Mouse (Mus musculus): ENCODE measurements around the gene Pfkm. TPM values are rescaled to one million over a fixed set of nuclear protein-coding genes. Genes with fewer than 3 reads are reported as not detected.

Gene Pfkm
- polyA plus RNA-seq, 1 experiment from 2014 or later: 36.3 TPM

DNA sequence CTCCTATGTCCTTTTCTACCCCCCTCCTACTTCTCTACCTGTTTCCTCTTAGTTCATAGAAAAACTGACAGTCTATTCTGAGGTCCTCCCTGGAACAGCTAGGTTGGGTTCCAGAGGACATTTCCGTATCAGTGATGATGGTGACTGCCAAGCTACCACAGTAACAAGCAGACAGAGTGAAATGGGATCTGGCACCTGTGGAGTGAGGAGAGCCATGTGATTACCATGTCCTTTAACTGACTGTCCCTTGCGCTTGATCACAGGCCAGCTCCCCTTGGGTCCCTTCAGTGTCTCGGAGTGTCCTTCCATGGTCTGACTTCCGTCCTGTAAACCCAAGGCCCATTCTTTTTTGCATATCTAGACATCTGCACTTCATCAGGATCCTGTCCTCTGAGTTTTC is 38.6 kb downstream of the Pfkm start:
- Histone ChIP-seq H3K36me3 (ENCODE audit: control insufficient read depth, insufficient read depth, low read length) (peaks cover 6% of the 10 kb centered on the region; the same call in 1 of the 2 replicates), H3K4me2 (no peak overlapping the region), H3K4me1 (ENCODE audit: control insufficient read depth, insufficient read depth, low read length) (no peaks in the 10 kb centered on the region), H3K9me3 (ENCODE audit: control insufficient read depth, low read length) (no peaks in the 10 kb centered on the region), H3K9ac (ENCODE audit: low read length) (no peak overlapping the region), H3K27me3 (ENCODE audit: control insufficient read depth, insufficient read depth, low read length) (no peaks in the 10 kb centered on the region), H3K4me3 (ENCODE audit: low read depth, low read length) (no peak overlapping the region), H3K27ac (ENCODE audit: low read depth, low read length) (no peak overlapping the region)
- no peak for DNase-seq (ENCODE audit: low spot score, missing footprints)
- no peak for ATAC-seq (ENCODE audit: low FRiP score)
- WGBS: 92% methylated on average over 4 of the region's 4 CpGs

DNA sequence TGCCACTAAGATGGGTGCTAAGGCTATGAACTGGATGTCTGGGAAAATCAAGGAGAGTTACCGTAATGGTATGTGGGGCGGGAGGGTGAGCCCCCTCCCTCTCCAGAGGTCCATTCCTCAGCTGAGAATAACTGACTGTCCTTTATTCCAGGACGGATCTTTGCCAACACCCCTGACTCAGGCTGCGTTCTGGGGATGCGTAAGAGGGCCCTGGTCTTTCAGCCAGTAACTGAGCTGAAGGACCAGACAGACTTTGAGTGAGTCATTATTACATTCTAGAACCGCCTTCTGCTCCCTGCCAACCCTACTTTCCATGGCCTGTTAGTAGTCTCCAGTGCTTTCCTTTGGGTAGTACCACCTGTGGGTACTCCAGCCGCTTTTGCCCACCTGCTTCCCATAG is 39.1 kb downstream of the Pfkm start:
- Histone ChIP-seq H3K36me3 (ENCODE audit: control insufficient read depth, insufficient read depth, low read length) (peaks cover 6% of the 10 kb centered on the region), H3K4me3 (ENCODE audit: low read depth, low read length) (no peak overlapping the region), H3K4me2 (no peak overlapping the region), H3K27ac (ENCODE audit: low read depth, low read length) (no peak overlapping the region), H3K9ac (ENCODE audit: low read length) (no peak overlapping the region), H3K4me1 (ENCODE audit: control insufficient read depth, insufficient read depth, low read length) (no peaks in the 10 kb centered on the region), H3K9me3 (ENCODE audit: control insufficient read depth, low read length) (no peaks in the 10 kb centered on the region), H3K27me3 (ENCODE audit: control insufficient read depth, insufficient read depth, low read length) (no peaks in the 10 kb centered on the region)
- WGBS: 90% methylated on average over 7 of the region's 7 CpGs
- ATAC-seq (ENCODE audit: low FRiP score) (no peak), DNase-seq (ENCODE audit: low spot score, missing footprints) (no peak)

DNA sequence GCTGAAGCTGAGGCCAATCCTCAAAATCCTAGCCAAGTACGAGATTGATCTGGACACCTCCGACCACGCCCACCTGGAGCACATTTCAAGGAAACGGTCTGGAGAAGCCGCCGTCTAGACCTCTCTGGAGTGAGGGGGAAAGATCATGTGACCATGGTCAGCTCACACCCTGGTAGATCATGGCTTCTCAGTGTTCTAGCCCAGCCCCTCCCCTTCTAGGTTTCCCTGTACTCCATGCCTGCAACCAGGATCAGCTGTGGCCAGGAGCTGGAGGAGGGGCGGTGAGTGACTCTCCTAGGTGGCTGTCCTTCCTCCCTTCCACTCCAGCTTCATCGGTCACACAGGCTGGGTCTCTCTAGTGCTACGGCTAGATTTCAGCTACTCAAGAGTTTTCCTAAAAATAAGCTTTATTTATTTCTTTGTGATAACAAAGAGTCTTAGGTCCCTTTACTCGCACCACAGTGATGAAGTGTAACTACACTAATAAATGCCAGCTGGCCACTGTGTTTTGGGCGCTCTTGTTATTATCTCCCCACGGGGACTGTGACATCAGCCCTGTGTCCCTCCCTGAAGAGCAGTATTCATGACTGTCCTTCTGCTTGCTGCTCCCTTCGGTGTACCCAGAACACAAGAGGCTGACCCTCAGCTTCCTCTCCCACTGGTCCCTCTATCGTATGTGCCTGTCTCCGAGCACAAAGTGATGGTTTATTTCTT is 39.7 kb downstream of the Pfkm start:
- H3K36me3 ChIP-seq (ENCODE audit: control insufficient read depth, insufficient read depth, low read length): peaks cover 6% of the 10 kb centered on the region
- 88% methylated on average over 15 of the region's 15 CpGs for WGBS

DNA sequence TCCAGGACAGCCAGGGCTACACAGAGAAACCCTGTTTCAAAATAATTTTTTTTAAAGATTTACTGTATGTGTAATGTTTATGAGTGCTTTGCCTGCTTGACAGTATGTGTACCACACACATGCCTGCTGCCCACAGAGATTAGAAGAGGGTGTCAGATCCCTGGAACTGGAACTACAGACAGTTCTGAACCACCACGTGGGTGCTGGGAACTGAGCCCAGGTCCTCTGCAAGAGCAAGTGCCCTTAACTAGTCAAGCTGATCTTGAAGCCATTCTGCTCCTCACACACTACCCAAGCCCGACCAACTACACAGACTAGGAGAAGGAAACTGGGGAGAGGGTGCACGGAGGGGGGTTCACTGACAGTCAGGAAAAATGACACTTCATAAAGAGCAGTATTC is 41.1 kb downstream of the Pfkm start:
- Histone ChIP-seq H3K27ac (ENCODE audit: low read depth, low read length) (no peak overlapping the region), H3K4me3 (ENCODE audit: low read depth, low read length) (no peak overlapping the region), H3K4me1 (ENCODE audit: control insufficient read depth, insufficient read depth, low read length) (no peaks in the 10 kb centered on the region), H3K9me3 (ENCODE audit: control insufficient read depth, low read length) (no peaks in the 10 kb centered on the region), H3K36me3 (ENCODE audit: control insufficient read depth, insufficient read depth, low read length) (peaks cover 6% of the 10 kb centered on the region), H3K9ac (ENCODE audit: low read length) (no peak overlapping the region), H3K27me3 (ENCODE audit: control insufficient read depth, insufficient read depth, low read length) (no peaks in the 10 kb centered on the region), H3K4me2 (no peak overlapping the region)
- 86% methylated on average over 3 of the region's 3 CpGs for WGBS
- DNase-seq (ENCODE audit: low spot score, missing footprints) (no peak), ATAC-seq (ENCODE audit: low FRiP score) (no peak)

More for the DNA sequence above, 39.7 kb downstream of the Pfkm start:
- Histone ChIP-seq H3K27me3 (ENCODE audit: control insufficient read depth, insufficient read depth, low read length) (no peaks in the 10 kb centered on the region), H3K27ac (ENCODE audit: low read depth, low read length) (no peak overlapping the region), H3K9me3 (ENCODE audit: control insufficient read depth, low read length) (no peaks in the 10 kb centered on the region), H3K9ac (ENCODE audit: low read length) (no peak overlapping the region), H3K4me3 (ENCODE audit: low read depth, low read length) (no peak overlapping the region), H3K4me1 (ENCODE audit: control insufficient read depth, insufficient read depth, low read length) (no peaks in the 10 kb centered on the region), H3K4me2 (no peak overlapping the region)
- DNase-seq (ENCODE audit: low spot score, missing footprints) (no peak), ATAC-seq (ENCODE audit: low FRiP score) (no peak)

DNA sequence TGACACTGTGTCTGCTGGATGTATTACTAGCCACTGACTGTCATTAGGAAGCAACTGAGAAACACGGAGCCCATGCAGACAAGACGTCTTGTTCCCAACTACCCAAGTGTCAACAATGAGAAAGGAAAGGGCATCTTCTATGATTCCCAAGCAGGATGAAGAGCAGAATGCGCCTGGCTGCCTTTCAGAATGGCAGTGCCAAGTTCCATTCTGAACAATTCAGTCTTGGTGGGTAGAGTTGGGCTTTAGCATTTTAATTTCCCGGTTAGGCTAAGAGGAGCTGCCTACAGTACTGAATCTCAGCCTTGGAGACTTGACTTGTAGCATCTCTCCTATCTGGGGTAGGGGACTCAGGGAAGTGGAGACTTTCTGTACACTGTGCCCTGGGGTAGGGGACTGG is 41.6 kb downstream of the Pfkm start:
- 93% methylated on average over 4 of the region's 4 CpGs for WGBS
- peaks cover 6% of the 10 kb centered on the region for H3K36me3 ChIP-seq (ENCODE audit: control insufficient read depth, insufficient read depth, low read length)
- no peak for ATAC-seq (ENCODE audit: low FRiP score)
- no peak overlapping the region for H3K4me2 ChIP-seq
- H3K4me3 ChIP-seq (ENCODE audit: low read depth, low read length): no peak overlapping the region
- H3K4me1 ChIP-seq (ENCODE audit: control insufficient read depth, insufficient read depth, low read length): no peaks in the 10 kb centered on the region
- no peak overlapping the region for H3K27ac ChIP-seq (ENCODE audit: low read depth, low read length)
- H3K27me3 ChIP-seq (ENCODE audit: control insufficient read depth, insufficient read depth, low read length): no peaks in the 10 kb centered on the region
- H3K9ac ChIP-seq (ENCODE audit: low read length): no peak overlapping the region
- DNase-seq (ENCODE audit: low spot score, missing footprints): no peak
- H3K9me3 ChIP-seq (ENCODE audit: control insufficient read depth, low read length): no peaks in the 10 kb centered on the region

DNA sequence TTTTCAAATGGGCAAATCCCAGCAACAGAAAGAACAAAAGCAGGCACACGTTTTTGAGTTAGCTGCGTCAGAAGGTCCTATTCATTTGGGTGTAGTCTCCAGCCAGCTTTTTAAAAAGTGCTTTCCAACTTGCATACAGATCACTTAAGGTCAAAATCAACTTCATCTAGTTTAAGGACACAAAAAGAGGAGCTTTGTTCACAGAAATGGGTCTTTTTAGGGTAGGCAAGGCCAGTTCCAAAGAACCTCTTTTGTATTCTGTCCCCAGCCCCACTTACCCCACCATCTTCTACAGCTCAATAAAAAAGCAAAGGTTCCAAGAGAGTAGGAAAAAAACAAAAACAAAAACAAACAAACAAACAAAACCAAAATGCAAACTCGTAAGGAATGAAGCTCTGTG is 42.3 kb downstream of the Pfkm start:
- Histone ChIP-seq H3K27ac (ENCODE audit: low read depth, low read length) (no peak overlapping the region), H3K27me3 (ENCODE audit: control insufficient read depth, insufficient read depth, low read length) (no peaks in the 10 kb centered on the region), H3K4me3 (ENCODE audit: low read depth, low read length) (no peak overlapping the region), H3K4me2 (no peak overlapping the region), H3K4me1 (ENCODE audit: control insufficient read depth, insufficient read depth, low read length) (no peaks in the 10 kb centered on the region), H3K36me3 (ENCODE audit: control insufficient read depth, insufficient read depth, low read length) (peaks cover 9% of the 10 kb centered on the region), H3K9me3 (ENCODE audit: control insufficient read depth, low read length) (no peaks in the 10 kb centered on the region), H3K9ac (ENCODE audit: low read length) (no peak overlapping the region)
- DNase-seq (ENCODE audit: low spot score, missing footprints) (no peak), ATAC-seq (ENCODE audit: low FRiP score) (no peak)
- 82% methylated on average over 3 of the region's 3 CpGs for WGBS

DNA sequence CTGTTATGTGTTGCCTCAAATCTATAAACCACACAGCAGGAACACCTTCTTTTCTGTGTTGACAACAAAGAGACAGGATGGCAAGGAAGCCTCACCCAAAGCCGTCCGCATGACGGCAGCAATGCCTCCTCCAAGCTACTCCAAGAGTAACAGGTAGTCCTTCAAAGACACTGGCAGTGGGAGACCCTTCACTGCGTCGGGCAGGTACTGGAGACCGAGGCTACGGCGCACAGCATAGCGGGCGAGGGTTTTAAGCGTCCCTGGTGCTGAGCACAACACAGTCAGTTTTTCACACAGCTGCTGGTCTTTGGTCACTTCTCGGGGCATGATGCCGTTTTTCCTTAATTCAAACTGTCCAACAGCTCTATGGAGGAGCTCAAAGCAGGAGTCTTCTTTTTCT is 43.3 kb downstream of the Pfkm start:
- Histone ChIP-seq H3K9ac (ENCODE audit: low read length) (no peak overlapping the region), H3K27ac (ENCODE audit: low read depth, low read length) (no peak overlapping the region), H3K4me1 (ENCODE audit: control insufficient read depth, insufficient read depth, low read length) (no peaks in the 10 kb centered on the region), H3K36me3 (ENCODE audit: control insufficient read depth, insufficient read depth, low read length) (peaks cover 12% of the 10 kb centered on the region), H3K9me3 (ENCODE audit: control insufficient read depth, low read length) (no peaks in the 10 kb centered on the region), H3K4me3 (ENCODE audit: low read depth, low read length) (no peak overlapping the region), H3K4me2 (no peak overlapping the region), H3K27me3 (ENCODE audit: control insufficient read depth, insufficient read depth, low read length) (no peaks in the 10 kb centered on the region)
- ATAC-seq (ENCODE audit: low FRiP score): no peak
- WGBS: 94% methylated on average over 13 of the region's 13 CpGs
- DNase-seq (ENCODE audit: low spot score, missing footprints): no peak

DNA sequence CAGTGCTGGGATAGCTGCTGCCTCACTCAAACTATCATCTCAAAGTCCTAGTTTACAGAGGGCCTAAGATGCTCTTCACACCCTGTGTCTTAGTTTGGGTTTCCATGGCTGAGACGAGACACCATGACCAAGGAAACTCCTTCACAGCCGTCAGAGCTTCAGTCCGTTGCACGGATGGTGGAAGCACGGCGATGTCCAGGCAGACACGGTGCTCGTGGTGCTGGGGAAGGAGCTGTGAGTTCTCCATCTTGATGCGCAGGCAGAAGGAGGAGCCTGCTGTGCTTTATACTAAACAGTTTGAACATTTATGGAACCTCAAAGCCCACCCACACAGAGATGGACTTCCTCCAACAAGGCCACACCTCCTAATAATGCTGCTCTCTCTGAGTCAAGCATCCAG is 44.5 kb downstream of the Pfkm start:
- Histone ChIP-seq H3K4me3 (ENCODE audit: low read depth, low read length) (no peak overlapping the region), H3K4me2 (no peak overlapping the region), H3K4me1 (ENCODE audit: control insufficient read depth, insufficient read depth, low read length) (no peaks in the 10 kb centered on the region), H3K27ac (ENCODE audit: low read depth, low read length) (no peak overlapping the region), H3K27me3 (ENCODE audit: control insufficient read depth, insufficient read depth, low read length) (no peaks in the 10 kb centered on the region), H3K36me3 (ENCODE audit: control insufficient read depth, insufficient read depth, low read length) (peaks cover 18% of the 10 kb centered on the region), H3K9me3 (ENCODE audit: control insufficient read depth, low read length) (no peaks in the 10 kb centered on the region), H3K9ac (ENCODE audit: low read length) (no peak overlapping the region)
- DNase-seq (ENCODE audit: low spot score, missing footprints) (no peak), ATAC-seq (ENCODE audit: low FRiP score) (no peak)
- 92% methylated on average over 9 of the region's 9 CpGs for WGBS

DNA sequence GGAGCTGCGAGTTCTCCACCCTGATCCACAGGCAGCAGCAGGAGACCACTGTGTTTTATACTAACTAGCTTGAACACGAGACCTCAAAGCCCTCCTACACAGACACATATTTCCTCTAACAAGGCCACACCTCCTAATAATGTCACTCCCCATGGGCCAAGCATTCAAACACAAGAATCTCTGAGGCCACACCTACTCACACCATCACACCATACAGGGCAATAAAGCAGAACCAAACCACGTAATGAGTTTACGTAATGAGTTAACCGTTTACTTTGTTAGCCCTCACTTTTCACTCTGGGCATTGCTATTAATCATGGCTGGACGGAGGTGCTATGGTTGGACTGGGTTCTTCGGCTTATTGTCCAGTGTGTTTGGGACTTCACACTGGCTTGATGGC is 47.4 kb downstream of the Pfkm start:
- no peak overlapping the region for H3K4me2 ChIP-seq
- no peak overlapping the region for H3K9ac ChIP-seq (ENCODE audit: low read length)
- no peaks in the 10 kb centered on the region for H3K9me3 ChIP-seq (ENCODE audit: control insufficient read depth, low read length)
- 83% methylated on average over 7 of the region's 7 CpGs for WGBS
- no peak overlapping the region for H3K27ac ChIP-seq (ENCODE audit: low read depth, low read length)
- peaks cover 15% of the 10 kb centered on the region; the same call in 1 of the 2 replicates for H3K36me3 ChIP-seq (ENCODE audit: control insufficient read depth, insufficient read depth, low read length)
- H3K4me1 ChIP-seq (ENCODE audit: control insufficient read depth, insufficient read depth, low read length): peaks cover 5% of the 10 kb centered on the region
- H3K4me3 ChIP-seq (ENCODE audit: low read depth, low read length): no peak overlapping the region
- DNase-seq (ENCODE audit: low spot score, missing footprints) (no peak), ATAC-seq (ENCODE audit: low FRiP score) (no peak)
- H3K27me3 ChIP-seq (ENCODE audit: control insufficient read depth, insufficient read depth, low read length): no peaks in the 10 kb centered on the region
